Mouse (Mus musculus): ENCODE measurements around the gene Rps16.

GRCm38 (mm10) chr7:28360291-28360690 lies 9.8 kb downstream of the Rps16 start:
- TF ChIP-seq CTCF (IDR thresholded peaks at IDR 0.05; ENCODE audit: low read depth) (no peak), EP300 (optimal IDR thresholded peaks at IDR 0.05) (no peak)
